Mouse (Mus musculus): Measurements from ENCODE around the gene Ggt1. TPM values are rescaled to one million over a fixed set of nuclear protein-coding genes. Genes with fewer than 3 reads are reported as not detected.

Ggt1 gene
- total RNA-seq, 1 experiment from 2014 or later, result 2.4 TPM

- ATAC-seq (replicated peaks in 1 of 2; ENCODE audit: insufficient read depth in 1 of 2, low FRiP score in 2 of 2, low TSS enrichment in 1 of 2, low read depth in 1 of 2, poor library complexity in 2 of 2, severe bottlenecking in 2 of 2), result peak; percentile 74 to 84; a peak in 3 of 4 replicates
Measured at GRCm38 (mm10) chr10:75635693-75636055, 74.3 kb downstream of the Ggt1 start.

Other genes with a start within 250 kb of the Ggt1 start
- 8.6 and 10.1 TPM in 2 replicates for gene Adora2a, start 244.7 kb upstream of the Ggt1 start, total RNA-seq (2017)
- 0.10 and 0.63 TPM in 2 replicates for gene Upb1, start 160.5 kb upstream of the Ggt1 start, total RNA-seq (2017)
- 40.2 and 83.0 TPM in 2 replicates for gene Snrpd3, start 44.1 kb upstream of the Ggt1 start, total RNA-seq (2017)
- 16.7 and 24.9 TPM in 2 replicates for gene Gucd1, start 43.6 kb upstream of the Ggt1 start, total RNA-seq (2017)
- not detected in 2 replicates for gene Lrrc75b, start 1.3 kb upstream of the Ggt1 start, total RNA-seq (2017)
- gene Ggt5, start 27.7 kb downstream of the Ggt1 start, total RNA-seq (2017), result 22.8 and 27.9 TPM in 2 replicates
- 0.20 TPM in 1 of 2 replicates, not detected in the other for gene Susd2, start 82.4 kb downstream of the Ggt1 start, total RNA-seq (2017)
- 27.9 and 29.3 TPM in 2 replicates for gene Cabin1, start 202.7 kb downstream of the Ggt1 start, total RNA-seq (2017)
- gene Ddt, start 211.8 kb downstream of the Ggt1 start, total RNA-seq (2017), result 44.2 and 44.6 TPM in 2 replicates
- gene Gm20441, start 219.3 kb downstream of the Ggt1 start, total RNA-seq (2017), result not detected in 2 replicates
- 12.2 and 12.6 TPM in 2 replicates for gene Gstt3, start 219.8 kb downstream of the Ggt1 start, total RNA-seq (2017)
- gene Gstt1, start 237.0 kb downstream of the Ggt1 start, total RNA-seq (2017), result 4.7 and 5.6 TPM in 2 replicates

Data from hematopoietic stem cell, adult 5-6 weeks (primary cell).